Mouse (Mus musculus) gastrocnemius, adult 8-10 months (tissue): ENCODE measurements around the gene Ccdc171. TPM values are rescaled to one million over a fixed set of nuclear protein-coding genes. Genes with fewer than 3 reads are reported as not detected.
"Not testable (repeated sequence)": the region's sequence is repeated elsewhere in the genome, so short reads cannot be mapped to it uniquely, and the experiment has no call there.

ENCODE experiments used
- DNase-seq, 2 experiments: peaks; one replicate each; pipeline ENCODE4 v3.0.0; 2022; ENCODE audit warnings: low spot score in 2 of 2
- total RNA-seq, 4 experiments: library from RNA; stranded (reverse); gene quantifications; 2 replicates each; pipeline ENCODE4 v1.2.4; 2022

The Ccdc171 gene
- total RNA-seq = under 1 TPM; 0.29 to 0.61 (median 0.40) TPM

GRCm38 (mm10) chr4:83524843-83525689 is at the start of gene Ccdc171:
Ccdc171 (plus strand) TSS chr4:83525545.
- DNase-seq = peak; percentile 87 to 93

- DNase-seq = no peak
These were observed 40.1 kb upstream of the Ccdc171 start for GRCm38 (mm10) chr4:83485250-83485649.

- DNase-seq = peak; percentile 64 to 77
These were observed 39.6 kb upstream of the Ccdc171 start for GRCm38 (mm10) chr4:83485735-83486116.

- peak; percentile 66 to 69 for DNase-seq
These were observed 39.0 kb upstream of the Ccdc171 start, which contains the start of gene Psip1 for GRCm38 (mm10) chr4:83486117-83486901. Psip1 (minus strand) TSS chr4:83486459.

- DNase-seq = no peak
These were observed 36.2 kb upstream of the Ccdc171 start for GRCm38 (mm10) chr4:83489121-83489520.

- DNase-seq = no peak
These were observed 32.2 kb upstream of the Ccdc171 start for GRCm38 (mm10) chr4:83493112-83493511.

GRCm38 (mm10) chr4:83497013-83497412 is 28.3 kb upstream of the Ccdc171 start:
- DNase-seq = not testable (repeated sequence)

- DNase-seq = no peak
These were observed 24.9 kb upstream of the Ccdc171 start for GRCm38 (mm10) chr4:83500154-83501036.

GRCm38 (mm10) chr4:83501037-83501430 is 24.3 kb upstream of the Ccdc171 start:
- DNase-seq = no peak

- DNase-seq = no peak
These were observed 15.7 kb upstream of the Ccdc171 start for GRCm38 (mm10) chr4:83509600-83509999.

- no peak for DNase-seq
These were observed 14.3 kb upstream of the Ccdc171 start for GRCm38 (mm10) chr4:83511083-83511482.

GRCm38 (mm10) chr4:83512217-83512616 is 13.1 kb upstream of the Ccdc171 start:
- no peak for DNase-seq

GRCm38 (mm10) chr4:83512644-83513043 is 12.7 kb upstream of the Ccdc171 start:
- no peak for DNase-seq

- DNase-seq = no peak
These were observed 11.2 kb upstream of the Ccdc171 start for GRCm38 (mm10) chr4:83514183-83514582.

- DNase-seq = no peak
These were observed 10.2 kb upstream of the Ccdc171 start for GRCm38 (mm10) chr4:83514976-83515669.

GRCm38 (mm10) chr4:83516144-83516543 is 9.2 kb upstream of the Ccdc171 start:
- DNase-seq = not testable (repeated sequence)

GRCm38 (mm10) chr4:83519148-83519547 is 6.2 kb upstream of the Ccdc171 start:
- DNase-seq = no peak

- no peak for DNase-seq
These were observed 5.5 kb upstream of the Ccdc171 start for GRCm38 (mm10) chr4:83519807-83520206.

GRCm38 (mm10) chr4:83520308-83520707 is 5.0 kb upstream of the Ccdc171 start:
- no peak for DNase-seq

- no peak for DNase-seq
These were observed 3.3 kb upstream of the Ccdc171 start for GRCm38 (mm10) chr4:83522066-83522465.

- no peak for DNase-seq
These were observed 896 bp upstream of the Ccdc171 start for GRCm38 (mm10) chr4:83524456-83524842.
